Mouse (Mus musculus) regulatory T cell (primary cell): ENCODE measurements around the gene Hmx2.

Source experiments
- in situ Hi-C: fragments of 300-600 bp; cut with MboI, MseI; formaldehyde crosslinking; loops from one replicate; pipeline ENCODE4 v1.15.1; 2025; ENCODE audit warnings: high pct_unique_total_duplicates

The Hmx2 gene

DNA sequence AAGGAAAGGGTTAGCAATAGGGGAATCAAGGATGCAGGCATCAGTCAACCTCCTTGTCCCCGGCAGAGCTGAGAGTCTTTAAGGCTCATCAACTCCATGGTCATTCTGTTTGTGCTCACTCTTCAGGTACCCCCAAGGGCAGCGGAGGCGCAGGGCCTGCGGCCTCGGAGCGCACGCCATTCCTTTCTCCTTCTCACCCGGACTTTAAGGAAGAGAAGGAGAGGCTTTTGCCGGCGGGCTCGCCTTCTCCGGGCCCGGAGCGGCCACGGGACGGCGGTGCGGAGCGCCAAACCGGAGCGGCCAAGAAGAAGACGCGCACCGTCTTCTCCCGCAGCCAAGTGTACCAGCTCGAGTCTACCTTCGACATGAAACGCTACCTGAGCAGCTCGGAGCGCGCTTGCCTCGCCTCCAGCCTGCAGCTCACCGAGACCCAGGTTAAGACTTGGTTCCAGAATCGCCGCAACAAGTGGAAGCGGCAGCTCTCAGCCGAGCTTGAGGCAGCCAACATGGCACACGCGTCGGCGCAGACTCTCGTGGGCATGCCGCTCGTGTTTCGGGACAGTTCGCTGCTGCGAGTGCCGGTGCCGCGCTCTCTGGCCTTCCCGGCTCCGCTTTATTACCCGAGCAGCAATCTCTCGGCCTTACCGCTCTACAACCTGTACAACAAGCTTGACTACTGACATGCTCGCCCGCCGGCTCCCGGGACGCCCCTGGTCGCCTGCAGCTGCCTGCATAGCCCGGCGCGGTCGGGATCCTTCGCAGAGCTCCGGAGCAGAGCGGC is 6.9 kb downstream of the Hmx2 start:
- in situ Hi-C loops: loop anchor here (25.0 kb wide), 2 partner anchors 918 to 1207 kb away; no protein-coding TSS in a partner anchor

DNA sequence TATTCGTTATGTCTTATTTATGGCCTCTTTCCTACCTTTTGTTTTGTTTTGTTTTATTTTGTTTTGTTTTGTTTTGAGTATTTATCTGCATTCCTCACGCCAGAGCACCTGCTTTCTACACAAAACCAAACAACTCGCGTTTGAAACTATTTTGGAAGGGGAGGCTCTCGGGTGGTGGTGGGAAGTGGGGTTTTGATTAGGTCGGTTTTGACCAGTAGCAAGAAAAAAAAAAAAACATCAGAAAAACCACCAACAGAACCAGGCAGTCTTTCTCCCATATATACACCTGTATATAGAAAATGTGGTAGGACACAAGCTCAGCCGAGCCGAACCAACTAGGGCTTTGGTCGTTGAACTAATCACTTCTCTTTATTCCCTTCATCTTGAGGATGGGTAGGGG is 7.5 kb downstream of the Hmx2 start:
- in situ Hi-C loops: loop anchor here (25.0 kb wide), 2 partner anchors 919 to 1206 kb away; no protein-coding TSS in a partner anchor

DNA sequence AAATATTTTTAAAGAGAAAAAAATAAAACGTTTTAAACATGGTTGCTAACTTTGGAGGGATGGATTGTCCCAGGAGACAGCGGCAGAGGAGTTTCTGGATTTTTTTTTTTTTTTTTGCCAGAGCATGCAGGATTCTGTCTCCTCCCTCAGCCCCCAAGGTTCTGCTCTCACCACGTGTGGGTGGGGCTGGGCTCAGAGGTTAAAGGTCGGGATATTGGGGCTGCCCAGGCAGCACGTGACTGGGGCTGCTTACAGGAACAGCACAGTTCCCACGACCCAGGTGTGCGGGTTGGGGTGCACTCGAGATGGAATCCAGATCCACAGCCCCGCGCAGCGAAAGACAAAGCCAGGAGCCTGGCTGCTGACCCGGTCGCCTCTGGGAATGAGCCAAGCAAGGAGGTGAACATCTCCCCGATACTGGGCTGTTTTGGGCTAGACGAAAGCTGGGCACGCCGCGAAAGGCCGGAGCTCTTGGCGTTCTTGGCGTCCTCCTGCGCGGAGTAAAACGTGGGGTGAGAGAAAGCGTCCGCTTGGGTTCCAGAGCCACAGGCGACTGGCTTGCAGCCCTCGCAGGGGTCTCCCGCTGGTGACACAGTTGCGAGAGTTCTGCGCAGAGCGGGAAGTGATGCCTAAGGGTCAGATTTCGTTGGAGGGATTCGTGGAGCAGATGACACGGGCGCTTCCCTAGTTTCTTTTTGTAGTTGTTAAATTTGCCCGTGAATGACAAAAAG is 8.1 kb downstream of the Hmx2 start:
- in situ Hi-C loops: loop anchor here (25.0 kb wide), 2 partner anchors 919 to 1206 kb away; no protein-coding TSS in a partner anchor

DNA sequence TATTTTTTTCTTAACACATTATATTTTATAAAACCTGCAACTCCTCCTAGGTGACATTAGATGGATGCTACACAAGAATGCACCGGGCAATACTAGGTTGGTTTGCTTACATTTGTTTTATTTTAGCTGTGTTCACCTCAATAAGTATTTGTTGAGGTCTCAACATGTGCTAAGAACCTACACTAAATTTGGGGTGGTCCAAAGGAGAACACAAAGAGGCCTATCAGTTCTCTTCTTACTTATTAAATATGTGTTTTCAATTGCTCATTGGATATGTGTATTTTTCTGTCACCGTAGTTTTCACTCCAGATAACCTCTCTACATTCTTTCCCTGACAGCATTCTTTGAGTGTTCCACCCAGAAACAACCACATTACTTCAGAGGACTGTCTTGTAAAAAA is 9.2 kb downstream of the Hmx2 start:
- in situ Hi-C loops: loop anchor here (25.0 kb wide), 2 partner anchors 920 to 1205 kb away; no protein-coding TSS in a partner anchor

DNA sequence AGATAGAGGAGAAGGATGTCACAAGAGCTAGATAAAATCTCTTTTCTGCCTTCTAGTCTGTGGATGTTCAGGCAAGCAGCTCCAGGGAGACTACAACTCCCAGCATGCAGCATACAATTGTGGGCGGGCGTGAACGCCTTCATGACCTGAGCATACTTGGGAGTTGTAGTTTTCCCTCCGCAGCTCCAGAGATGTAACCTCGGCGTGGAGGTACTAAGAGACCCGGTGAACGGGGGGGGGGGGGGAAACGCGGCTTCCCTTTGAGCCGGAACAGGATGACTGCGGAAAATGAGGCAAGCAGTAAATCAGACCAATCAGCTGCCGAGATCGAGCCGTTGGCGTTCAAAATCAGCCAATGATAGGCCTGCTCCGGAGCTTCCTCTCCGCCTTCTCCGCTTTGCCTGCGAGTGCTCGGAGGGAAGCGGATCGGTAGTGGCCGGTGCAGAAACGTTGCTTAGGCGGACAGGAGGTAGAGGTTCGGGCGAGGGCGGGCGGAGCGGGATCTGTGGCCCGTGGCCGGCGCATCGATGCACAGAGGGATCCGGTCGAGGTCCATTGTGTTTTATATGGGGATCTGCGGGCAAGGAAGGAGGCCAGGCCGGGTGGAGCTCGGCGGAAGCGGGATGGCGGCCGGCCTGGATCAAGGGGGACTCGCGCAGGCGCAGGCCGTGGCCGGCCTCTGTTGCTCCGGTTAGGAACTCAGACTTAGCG is 11.6 kb downstream of the Hmx2 start, which contains the start of gene Bub3:
TSS of gene Bub3 (plus strand) at position 237 of the 711 bp plus-strand sequence.
- in situ Hi-C loops: loop anchor here (5.0 to 25.0 kb wide), 4 partner anchors 153 to 1202 kb away; no protein-coding TSS in a partner anchor

DNA sequence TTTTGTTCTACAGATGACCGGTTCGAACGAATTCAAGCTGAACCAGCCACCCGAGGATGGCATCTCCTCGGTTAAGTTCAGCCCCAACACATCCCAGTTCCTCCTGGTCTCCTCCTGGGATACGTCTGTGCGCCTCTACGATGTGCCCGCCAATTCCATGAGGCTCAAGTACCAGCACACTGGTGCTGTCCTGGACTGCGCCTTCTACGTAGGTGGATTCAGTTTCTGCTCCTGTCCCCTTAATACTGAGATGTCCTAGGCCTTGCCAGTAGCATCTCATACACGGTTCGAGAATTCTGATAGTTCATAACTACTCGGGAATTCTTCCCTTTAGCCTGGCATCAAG is 12.1 kb downstream of the Hmx2 start:
- in situ Hi-C loops: loop anchor here (5.0 to 25.0 kb wide), 4 partner anchors 153 to 1202 kb away; no protein-coding TSS in a partner anchor

DNA sequence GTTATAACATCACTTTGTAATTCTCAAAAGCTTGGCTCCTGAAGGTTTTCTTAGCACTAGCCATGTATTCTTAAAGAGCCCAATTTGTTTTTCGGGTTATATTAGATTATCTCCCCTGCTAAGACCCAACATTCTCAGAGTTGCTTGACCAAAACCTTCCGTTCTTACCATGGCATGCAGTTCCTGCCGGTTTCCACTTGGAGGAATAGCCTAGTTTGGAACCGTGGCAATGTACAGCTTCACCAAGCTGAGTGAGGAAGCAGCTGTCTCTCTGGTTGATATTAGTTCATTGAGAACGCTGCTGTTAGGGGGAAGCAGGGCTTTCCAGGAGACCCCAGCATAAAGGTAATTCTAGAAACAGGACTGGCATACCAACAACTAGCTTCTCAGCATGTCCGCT is 26.7 kb downstream of the Hmx2 start:
- in situ Hi-C loops: no loop called here

DNA sequence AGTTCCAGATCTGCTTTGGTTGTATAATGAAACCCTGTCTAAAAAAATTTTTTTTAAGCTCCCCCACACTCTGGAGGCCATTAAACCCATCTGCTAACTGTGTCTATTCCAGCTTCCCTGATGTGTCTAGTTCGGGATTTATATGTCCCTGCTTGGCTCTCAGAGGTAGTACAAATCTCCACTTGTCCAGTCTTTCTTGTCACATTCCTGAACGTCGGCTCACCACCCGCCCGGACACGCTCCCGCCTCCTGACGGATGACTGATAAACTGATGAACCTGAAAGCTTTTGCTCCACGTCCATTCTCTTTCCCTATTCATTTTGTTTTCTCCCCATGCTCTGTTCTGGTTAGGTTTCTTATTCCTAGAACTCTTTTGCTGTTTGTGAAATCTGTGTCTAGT is 33.6 kb downstream of the Hmx2 start:
- in situ Hi-C loops: no loop called here

DNA sequence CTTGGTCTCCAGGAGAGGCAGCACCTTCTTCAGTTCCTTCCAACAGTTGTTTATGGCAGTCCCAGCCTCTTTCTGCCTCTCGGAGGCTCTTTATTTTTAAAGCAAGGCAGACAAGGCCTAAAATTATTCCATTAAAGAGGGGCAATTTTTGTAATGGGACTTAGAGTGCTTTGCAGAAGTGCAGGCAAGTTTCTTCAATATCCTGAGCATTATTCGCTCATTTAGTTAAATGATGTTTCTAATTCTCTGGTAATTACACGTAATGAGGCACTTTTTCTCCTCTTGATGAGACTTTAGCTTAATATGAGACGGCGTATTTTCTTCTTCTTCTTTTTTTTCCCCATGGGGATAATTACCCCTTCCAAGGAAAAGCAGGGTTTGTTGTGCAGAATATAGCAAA is 37.0 kb downstream of the Hmx2 start:
- in situ Hi-C loops: no loop called here

DNA sequence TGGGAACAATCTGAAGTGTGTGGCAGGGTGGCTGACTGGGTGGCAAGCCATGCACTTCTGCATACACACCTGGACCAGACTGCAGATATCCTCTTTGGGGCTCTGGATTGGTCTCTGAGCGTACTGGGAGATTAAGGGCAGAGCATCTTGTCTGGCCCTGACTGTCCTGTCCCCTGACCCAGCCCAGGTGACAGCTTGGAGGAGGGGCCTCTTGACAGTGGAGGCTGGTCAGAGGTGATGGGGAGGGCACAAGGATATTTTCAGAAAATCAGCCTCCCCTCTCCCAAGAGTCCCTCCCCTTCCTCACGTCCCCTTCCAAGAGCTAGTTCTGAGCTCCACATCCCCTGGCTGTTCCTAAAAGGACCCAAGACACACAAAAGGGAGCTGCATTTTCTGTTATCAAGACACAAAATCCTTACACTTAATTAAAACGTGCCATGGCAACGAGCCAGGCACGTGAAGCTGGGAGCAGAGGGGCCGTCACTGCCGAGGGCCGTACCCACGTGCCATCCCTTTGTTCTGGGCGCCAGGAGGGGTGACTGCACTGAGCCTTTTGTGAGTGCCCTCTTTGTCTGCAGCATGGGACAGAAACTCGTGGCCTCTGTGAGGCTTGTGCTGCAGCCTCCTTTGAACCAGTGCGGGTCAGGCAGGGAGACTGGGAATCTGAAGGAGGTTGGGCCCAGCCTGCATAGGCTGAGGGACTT is 49.4 kb downstream of the Hmx2 start:
- in situ Hi-C loops: no loop called here

DNA sequence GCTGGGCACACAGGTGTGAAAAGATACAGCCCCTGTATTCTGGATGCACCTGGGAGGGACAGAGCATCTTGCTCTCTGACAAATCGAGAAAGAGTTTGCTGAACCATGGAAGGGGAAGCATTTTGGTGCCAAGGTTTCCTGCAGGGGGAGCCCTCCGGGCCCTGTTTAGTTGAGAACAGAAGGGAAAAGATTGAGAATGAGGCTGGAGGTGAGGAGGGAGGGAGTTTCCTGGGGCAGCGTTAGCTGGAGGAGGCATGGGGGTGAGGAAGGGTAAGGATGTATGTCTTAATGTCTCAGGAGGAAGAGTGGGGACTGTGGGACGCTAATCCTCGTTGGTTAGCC is 49.9 kb downstream of the Hmx2 start:
- in situ Hi-C loops: no loop called here

DNA sequence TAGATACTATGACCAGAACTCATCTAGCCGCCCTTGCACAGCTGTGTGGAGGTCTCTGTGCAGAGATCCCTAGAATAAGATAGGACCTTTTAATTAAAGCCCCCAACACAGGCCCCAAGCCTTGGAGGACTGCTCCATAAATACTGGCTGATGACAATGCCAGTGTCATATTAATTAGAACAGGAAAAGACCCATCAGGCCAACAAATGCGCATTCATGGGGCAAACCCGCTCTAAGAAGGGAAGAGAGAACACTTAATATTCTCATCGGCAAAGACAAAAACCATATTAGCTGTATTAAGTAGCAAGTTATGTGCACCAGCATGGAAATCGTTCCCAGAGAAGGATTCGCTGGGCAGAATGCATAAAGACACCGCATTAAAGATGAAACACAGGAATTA is 53.5 kb downstream of the Hmx2 start:
- in situ Hi-C loops: no loop called here

DNA sequence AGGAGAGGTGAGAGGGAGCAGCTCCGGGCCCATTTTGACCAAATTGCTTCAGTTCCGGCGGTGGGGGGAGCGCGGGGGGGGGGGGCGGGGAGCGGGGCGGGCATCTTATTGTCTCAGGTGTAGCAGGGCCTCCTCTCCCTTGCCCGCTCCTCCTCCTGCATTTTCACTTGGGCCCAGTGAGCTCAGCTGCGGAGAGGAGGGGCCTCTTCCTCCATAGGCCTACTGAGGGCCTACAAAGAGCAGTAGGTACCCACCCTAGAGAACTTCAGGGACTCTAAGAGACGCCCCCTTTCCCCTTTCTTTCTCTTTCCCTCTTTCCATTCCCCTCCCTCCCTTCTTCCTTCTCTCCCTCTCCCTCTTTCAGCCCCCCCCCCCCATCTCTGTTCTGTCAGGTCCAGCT is 54.6 kb downstream of the Hmx2 start:
- in situ Hi-C loops: no loop called here

DNA sequence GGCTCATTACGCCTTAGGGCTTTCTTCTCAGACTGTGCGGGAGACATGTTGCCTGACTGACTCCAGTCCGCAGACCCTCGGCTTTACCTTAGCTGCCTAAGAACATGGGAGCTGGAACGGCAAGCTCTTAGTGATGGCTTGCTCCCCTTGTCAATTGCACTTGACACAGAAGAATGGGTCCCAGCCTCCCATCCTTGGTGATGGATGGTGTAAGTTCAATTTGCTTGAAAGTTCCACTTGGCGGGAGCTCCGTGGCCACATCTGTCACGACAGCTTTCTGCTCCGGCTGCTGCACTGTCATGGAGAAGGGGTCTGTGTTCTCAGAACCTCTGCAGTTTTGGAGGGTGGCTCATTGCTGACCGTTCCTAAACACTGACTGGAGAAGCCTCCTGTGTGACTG is 56.4 kb downstream of the Hmx2 start:
- in situ Hi-C loops: no loop called here

DNA sequence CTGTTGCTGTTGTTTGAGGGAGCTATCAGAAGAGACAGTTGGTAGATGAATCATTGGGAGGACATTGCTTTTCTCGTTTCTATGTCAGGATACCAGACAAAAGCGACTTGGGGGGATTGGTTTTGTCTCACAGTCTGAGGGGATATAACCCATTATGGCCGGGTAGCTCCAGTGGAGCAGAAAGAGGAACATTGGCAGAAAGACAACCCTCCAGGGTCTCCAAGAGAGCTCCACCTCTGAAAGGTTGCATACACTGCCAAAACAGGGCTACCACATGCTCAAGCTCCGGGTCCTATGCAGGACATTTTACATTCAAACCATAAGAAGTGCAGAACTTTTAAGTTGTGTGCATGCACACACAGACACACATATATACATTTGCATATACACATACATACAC is 56.9 kb downstream of the Hmx2 start:
- in situ Hi-C loops: no loop called here
